Mouse (Mus musculus): ENCODE measurements around the gene Sox30.

DNA sequence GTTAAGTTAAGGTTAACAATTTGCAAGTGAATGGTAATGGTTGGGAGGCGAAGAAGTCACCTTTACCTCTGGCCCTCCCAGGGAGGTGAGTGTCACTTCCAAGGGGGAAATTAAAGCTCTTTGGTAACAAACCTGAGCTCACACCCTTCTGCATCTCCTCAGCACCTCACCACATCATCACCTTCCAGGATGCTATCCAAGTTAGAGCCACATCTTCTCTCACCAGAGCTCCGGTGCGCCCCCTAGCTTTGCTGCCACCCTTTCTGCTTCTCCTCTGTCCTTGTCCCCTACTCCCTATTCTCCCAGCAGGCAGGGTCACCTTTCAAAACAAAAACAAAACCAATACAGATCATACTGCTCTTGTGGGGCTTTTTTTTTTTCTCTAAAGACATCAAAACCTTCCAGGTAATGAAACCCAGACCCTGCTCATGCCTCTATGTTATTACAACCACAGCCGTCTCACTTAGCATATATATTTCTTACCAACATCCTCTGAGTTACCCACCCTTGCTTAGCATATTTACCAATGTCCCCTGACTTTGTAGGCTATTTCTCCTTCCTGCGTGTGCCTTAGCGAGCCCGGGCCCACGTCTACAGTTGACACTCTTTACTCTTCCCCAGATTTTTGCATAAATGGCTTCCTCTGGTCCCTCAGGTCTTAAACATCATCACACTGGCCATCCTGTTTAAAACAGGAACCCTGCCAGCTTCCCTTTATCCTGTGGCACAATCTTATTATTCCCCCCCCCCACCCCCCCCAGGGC, 80.0 kb downstream of the Sox30 start:
- TF ChIP-seq POLR2A (IDR thresholded peaks at IDR 0.05; ENCODE audit: insufficient read length, low read depth) (no peak), TCF12 (IDR thresholded peaks at IDR 0.05; ENCODE audit: insufficient read depth, poor library complexity, severe bottlenecking) (no peak), TCF3 (IDR thresholded peaks at IDR 0.05; ENCODE audit: insufficient read length, low read depth) (no peak), CEBPB (IDR thresholded peaks at IDR 0.05; ENCODE audit: insufficient read depth, poor library complexity, severe bottlenecking) (no peak), POLR2AphosphoS2 (IDR thresholded peaks at IDR 0.05; ENCODE audit: insufficient read length, low read depth) (peak; percentile 48), MAX (IDR thresholded peaks at IDR 0.05; ENCODE audit: low read depth) (no peak), REST (IDR thresholded peaks at IDR 0.05; ENCODE audit: insufficient read depth, insufficient read length) (no peak), USF1 (IDR thresholded peaks at IDR 0.05; ENCODE audit: low read depth) (no peak), MYOG (IDR thresholded peaks at IDR 0.05; ENCODE audit: control insufficient read depth in 1 of 3, insufficient read depth in 1 of 3, insufficient read length in 2 of 3, low read depth in 2 of 3) (no peak), E2F4 (IDR thresholded peaks at IDR 0.05; ENCODE audit: insufficient read depth) (no peak), MYOD1 (IDR thresholded peaks at IDR 0.05; ENCODE audit: control insufficient read depth in 1 of 3, insufficient read length in 2 of 3, low read depth in 2 of 3) (no peak)

Measured in myocyte (in vitro differentiated cells).